Mouse (Mus musculus) T-helper 17 cell (primary cell): ENCODE measurements around the gene Gm8011.
"Not testable (repeated sequence)": the region's sequence is repeated elsewhere in the genome, so short reads cannot be mapped to it uniquely, and the experiment has no call there.

ENCODE experiments used
- in situ Hi-C, 2 experiments: fragments of 300-600 bp; cut with MboI, MseI; formaldehyde crosslinking; loops; 1 replicate in 1 of 2; 2 replicates in 1 of 2; pipeline ENCODE4 v1.15.1; 2025; ENCODE audit warnings: high pct_unique_total_duplicates in 2 of 2

Gene Gm8011

DNA sequence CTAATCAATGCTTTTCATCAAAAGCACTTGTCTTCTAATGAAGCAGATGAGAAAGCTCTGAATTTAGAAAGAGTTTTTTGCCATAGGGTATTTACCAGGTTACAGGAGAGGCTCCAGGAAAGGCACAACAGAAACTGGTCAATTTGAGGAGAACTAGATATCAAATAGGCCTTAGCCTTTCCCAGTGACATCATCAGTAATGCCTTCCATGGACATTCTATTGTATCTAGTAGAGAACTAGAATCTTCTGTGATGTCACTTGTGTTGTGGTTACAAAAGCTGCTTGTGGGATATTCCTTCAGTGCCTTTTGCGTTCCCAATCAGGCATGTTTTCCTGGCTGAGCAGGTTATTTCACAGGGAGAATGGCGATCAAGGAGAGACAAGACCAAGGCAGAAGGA is at the start of gene Gm8011:
Gene Gm8011, plus strand, starts transcription at position 301 of the 400 bp plus-strand sequence.
- in situ Hi-C loops: not testable (repeated sequence)

- in situ Hi-C loops: loop anchor here (5.0 to 10.0 kb wide), 4 partner anchors 405 to 745 kb away; partner anchors contain the start of gene Gm8068 (in 1 of the 2)
Observed at GRCm38 (mm10) chr14:42439573-42439972, 24.1 kb upstream of the Gm8011 start, which contains the start of gene Gm8005. TSS of gene Gm8005 (minus strand) at chr14:42439673.

DNA sequence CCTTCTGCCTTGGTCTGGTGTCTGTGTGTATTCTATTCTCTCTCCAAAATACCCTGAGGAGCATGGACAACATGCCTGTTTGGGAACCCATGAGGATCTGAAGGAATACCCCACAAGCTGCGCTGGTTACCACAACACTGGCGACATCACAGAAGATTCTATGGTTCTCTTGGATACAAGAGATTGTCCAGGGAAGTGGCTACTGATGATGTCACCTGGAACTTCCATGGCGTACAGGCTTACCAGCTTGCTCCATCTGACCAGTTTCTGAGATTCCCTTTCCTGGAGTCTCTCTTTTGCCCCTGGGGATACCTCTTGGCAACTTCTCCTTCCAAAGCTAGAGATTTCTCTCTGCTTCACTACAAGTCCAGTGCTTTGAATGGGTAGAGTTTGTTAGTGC is 38.6 kb downstream of the Gm8011 start, which contains the start of gene Gm8020:
Gene Gm8020, minus strand, starts transcription at position 101 of the 400 bp plus-strand sequence.
- in situ Hi-C loops: not testable (repeated sequence)
